Mouse (Mus musculus): ENCODE measurements around the gene Tacc3.

GRCm38 (mm10) chr5:33627968-33628367, 30.0 kb upstream of the Tacc3 start:
- no peak for TF ChIP-seq POLR2A (IDR thresholded peaks at IDR 0.05; ENCODE audit: borderline replicate concordance, low read depth, low read length)
- no peak for TF ChIP-seq CTCF (IDR thresholded peaks at IDR 0.05; ENCODE audit: low read depth, low read length)

Data from bone marrow macrophage, adult 2 months (primary cell).